Mouse (Mus musculus) heart, postnatal 10 days (tissue): ENCODE data around the gene Bpifb9a. TPM values are rescaled to one million over a fixed set of nuclear protein-coding genes. Genes with fewer than 3 reads are reported as not detected.
"Not testable (repeated sequence)": the region's sequence is repeated elsewhere in the genome, so short reads cannot be mapped to it uniquely, and the experiment has no call there.

Source experiments
- DNase-seq, 2 experiments: peaks; one replicate each; pipeline ENCODE4 v3.0.0; 2021
- intact Hi-C: fragments of 180-260 bp; cut with DNase I; formaldehyde crosslinking; loops from one replicate; pipeline ENCODE4 v1.15.1; 2025
- total RNA-seq, 2 experiments: library from RNA; stranded (reverse); gene quantifications; 2 replicates each; pipeline ENCODE4 v1.2.3; 2021

The Bpifb9a gene
- not detected for total RNA-seq

DNA sequence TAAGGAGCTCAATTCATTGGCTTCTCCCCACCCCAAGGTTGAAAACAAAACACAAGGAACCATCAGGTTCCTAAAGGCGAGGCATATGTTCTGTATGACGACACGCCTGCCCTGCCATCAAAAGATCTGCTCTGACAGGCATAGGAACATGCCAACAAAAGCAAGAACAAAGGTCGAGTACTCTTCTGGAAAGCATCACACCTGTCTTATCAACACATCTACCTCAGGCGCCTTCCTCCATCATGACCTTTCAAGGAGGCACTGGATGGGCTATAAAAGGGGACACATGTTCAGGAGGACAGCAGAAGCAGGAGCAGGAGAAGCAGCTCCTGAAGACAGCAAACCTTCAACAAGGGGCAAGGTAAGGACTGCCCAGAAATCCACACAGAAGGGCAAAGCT lies at the start of gene Bpifb9a:
TSS of gene Bpifb9a (plus strand) at position 301 of the 400 bp plus-strand sequence.
- DNase-seq, intact Hi-C loops: not testable (repeated sequence)

DNA sequence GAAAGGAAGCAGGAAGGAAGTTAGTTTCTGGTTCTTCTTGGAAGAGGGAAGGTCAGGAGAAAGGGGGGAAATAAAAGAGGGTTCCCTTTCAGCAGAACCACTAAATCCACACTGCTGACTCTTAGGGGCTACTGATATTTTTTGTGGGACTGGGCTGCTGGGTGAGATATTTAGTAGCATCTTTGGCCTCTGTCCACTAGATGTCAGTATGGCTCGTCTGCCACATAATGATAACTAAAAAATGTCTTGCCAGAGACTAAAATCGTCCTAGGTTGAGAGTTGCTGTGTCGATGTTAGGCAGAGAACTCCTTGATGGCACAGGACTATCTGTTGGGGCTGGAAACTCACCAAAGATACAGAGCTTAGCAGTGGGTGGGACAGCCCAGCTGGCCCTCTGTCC lies 48.5 kb upstream of the Bpifb9a start:
- DNase-seq = no peak
- intact Hi-C loops = no loop called here

DNA sequence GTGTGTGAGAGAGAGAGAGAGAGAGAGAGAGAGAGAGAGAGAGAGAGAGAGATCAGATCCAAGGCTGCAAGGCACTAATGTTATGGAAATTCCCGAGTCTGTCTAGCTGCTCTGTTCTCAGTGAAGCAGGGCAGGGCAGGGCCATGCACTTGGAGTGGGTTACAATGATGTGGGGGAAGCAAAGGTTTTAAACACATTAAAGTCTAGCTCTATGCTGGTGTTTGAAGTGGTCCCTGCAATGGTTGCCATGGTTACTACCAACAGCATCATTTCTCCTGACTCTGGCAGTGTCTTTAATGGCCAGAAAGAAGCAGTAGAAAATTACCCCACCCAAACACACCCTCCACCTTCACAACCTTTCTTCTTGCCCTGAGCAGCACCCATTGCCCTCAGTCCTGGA lies 46.5 kb upstream of the Bpifb9a start:
- intact Hi-C loops = no loop called here
- no peak for DNase-seq

DNA sequence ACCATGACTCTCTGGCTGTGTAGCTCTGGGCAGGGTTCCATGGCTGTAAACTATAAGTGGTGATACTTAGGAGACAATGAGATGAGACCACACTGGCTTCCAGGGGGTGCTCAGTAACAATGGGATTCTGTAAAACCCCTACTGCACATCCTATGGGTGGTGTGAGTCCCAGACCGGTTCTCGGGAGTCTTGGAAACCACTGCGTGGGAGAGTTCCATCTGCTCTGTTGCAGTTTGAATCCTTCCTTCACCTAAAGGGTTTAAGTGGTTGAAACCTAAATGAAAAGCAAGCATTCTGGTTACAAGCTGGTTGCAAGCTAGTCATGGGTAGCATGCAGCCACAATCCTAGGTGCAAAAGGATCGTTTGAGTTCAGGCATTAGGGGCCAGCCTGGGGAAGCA lies 45.8 kb upstream of the Bpifb9a start:
- intact Hi-C loops = no loop called here
- DNase-seq = no peak

DNA sequence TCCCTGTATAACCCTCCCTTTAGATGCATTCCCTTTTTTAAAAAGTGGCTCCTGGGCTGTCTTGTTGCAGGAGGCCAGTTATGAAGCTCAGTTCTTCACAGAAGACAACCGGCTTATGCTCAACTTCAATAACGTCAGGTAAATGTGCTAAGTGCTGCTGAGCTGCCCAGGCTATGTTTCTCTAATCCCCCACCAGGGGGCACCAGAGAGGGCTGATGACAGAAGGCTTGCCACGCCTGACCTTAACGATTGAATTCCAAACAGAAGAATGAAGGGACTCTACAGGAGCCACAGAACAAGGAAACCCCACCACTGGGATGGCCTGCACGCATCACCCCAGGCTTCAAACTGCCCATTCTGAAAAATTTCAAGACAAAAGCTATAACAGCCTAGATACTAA lies 42.5 kb upstream of the Bpifb9a start:
- intact Hi-C loops = loop anchor here (2.0 to 5.0 kb wide), 2 partner anchors 80 to 157 kb away; partner anchors contain the start of gene Cdk5rap1
- peak; percentile 76 to 88 for DNase-seq

DNA sequence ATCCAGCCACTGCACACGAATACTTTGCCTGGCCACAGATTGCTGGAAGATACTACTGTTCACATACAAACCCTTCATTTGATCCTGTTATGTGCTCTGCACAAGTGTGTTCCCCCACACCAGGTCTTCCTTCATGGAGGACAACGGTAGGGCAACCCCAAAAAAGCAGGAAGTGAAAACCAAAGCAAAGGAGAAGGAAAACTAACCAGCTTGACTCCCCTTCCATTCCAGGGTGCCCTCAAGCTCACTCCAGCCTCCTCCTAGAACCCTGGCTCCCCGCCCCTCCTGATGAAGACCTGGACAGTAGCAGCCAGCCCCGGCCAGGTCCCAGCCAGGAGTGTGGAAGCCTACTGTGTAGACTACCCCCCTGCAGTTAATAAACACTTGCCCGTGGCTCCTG lies 37.7 kb upstream of the Bpifb9a start:
- intact Hi-C loops = loop anchor here (5.0 kb wide), 1 partner anchor 152 kb away; the partner anchor contains the start of gene Cdk5rap1
- DNase-seq = no peak

DNA sequence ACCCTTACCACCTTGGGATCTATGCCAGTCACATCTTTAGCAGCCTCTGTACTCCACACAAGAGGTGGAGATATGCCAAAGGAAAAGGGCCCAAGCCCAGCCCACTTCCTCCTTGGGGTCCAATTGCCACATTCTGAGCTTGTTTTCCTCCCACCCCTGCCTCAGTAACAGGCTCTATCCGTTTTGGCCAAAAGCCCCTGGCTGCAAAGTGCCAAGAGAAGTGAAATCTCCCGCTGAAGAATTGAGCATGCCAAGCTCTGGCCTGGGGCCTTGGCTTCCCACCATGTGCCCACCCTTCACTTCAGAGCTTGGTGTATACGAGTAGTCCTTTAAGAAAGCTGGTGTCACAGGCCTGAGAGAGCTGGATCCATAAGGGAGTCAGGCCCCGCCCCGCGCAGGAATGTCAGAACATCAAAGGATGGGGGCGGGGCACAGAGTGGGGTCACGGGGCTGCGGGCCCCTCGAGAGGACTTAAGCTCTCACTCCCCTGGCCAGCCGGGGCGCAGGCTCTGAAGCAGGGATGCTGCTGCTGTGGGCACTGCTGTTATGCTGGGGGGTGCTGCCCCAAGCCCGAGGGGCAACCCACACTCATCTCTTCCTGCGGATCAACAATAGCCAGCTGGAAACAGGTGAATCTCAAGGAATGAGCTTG lies 34.3 kb upstream of the Bpifb9a start, which contains the start of gene Bpifb5:
TSS of gene Bpifb5 (plus strand) at position 478 of the 652 bp plus-strand sequence.
- intact Hi-C loops = no loop called here
- DNase-seq = peak; percentile 17 to 38

DNA sequence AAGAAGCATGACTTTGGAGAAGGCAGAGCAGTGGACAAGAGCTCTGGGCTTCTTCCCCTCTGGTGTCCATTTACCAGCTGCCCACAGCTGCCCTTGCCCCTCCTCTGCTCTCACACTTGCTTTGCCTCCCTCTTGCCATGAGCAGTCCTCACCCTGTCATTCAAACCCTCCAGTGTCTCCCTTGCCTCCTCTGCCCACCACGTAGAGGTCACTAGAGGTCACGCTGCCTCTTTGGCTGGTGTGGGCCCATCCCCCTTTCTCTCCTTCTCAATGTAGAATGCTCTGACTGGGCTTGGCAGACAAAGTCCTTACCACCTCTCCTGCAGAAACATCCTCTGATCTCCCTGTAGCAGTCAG lies 33.8 kb upstream of the Bpifb9a start:
- intact Hi-C loops = no loop called here
- no peak for DNase-seq

DNA sequence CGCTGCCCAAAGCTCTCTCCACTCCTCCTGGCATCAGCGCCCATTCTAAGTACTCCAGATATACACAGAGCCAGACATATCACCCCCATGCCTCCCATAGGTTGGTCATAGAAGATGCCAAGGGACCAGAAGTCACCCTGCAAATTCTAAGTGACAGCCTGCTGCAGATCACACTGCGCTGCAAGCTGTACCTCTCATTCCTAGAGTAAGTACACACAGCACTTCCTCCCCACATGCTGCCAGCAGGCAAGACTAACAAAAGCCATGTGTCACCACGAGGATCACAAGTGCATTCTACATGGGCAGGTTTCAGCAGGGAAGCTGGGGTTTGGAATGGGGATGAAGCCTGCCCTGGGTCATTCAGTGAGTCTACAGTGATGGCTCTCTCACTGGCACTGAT lies 30.7 kb upstream of the Bpifb9a start:
- no peak for DNase-seq

DNA sequence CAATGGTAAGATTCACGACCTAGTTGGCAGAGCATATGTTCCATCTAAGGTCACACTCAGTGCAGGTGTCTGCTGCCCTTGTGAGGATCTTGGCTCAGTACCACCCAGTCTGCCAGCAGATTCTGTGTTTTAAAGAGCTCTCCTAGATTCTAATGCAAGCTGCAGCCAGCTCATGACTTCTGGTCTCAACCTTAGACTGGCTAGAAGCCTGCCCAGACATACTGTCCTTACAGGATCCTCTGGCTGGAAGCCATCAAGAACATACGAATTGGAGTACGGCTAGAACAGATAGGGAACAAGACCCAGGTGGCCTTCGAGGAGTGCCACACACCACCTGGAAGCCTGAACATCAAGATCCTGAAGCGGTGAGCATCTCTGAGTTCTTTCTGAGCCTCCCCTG lies 29.8 kb upstream of the Bpifb9a start:
- no peak for DNase-seq
- intact Hi-C loops = no loop called here

More for the DNA sequence above, 30.7 kb upstream of the Bpifb9a start:
- intact Hi-C loops = no loop called here

DNA sequence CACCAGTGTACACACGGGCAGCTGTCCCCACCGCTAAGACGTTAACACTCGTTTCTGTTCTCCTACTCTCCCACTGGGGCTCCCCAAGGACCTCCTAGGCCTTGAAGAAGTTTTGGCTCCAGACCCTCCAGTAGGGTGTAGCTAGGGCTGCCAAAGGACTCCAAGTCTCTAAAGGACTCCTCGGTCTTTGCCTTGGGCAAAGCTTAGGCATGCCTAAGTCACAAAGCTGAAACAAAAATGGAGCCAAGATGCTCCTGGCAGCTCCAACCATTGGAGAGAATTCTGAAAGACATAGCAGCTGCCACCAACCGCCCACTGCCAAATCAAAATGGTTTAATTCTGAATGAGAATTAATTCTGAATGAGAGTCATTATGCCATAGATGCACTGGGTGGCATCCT lies 24.2 kb upstream of the Bpifb9a start:
- intact Hi-C loops = no loop called here
- no peak for DNase-seq

DNA sequence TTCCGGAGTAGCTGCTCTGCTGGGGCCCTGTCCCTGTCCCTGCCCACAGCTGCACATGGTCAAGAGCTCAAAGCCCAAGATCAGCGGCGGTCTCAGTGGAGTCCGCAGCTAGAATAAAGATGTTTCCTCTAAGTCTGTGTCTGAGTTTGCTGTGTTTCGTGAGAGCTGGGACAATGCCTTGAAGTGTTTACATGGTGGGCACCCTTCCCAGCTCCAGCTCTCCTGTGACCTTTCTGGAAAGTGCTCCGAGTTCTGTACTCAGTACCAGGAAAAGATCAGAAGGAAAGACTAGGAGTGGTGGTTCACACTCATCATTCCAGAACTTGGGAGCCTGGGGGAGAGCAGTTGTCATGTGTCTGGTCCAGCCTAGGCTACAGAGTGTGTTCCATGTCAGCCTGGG lies 16.9 kb upstream of the Bpifb9a start:
- intact Hi-C loops = no loop called here
- DNase-seq = no peak

DNA sequence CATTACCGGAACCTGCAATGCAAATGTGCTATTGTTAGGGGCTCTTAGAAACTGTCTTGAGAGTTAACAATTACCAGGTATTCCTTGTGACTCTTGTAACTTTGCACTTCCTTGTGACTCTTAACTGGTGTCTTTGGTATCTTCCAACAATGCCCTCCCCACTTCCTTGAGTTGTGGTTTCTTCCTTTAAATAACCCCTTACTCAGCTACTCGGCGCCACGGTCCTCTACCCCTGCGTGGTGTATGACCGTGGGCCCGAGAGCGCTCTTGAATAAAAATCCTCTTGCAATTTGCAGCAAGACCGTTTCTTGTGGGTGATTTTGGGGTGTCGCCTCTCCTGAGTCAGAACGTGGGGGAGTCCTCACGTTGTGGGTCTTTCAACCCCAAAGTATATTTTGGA lies 14.9 kb upstream of the Bpifb9a start:
- intact Hi-C loops = not testable (repeated sequence)

DNA sequence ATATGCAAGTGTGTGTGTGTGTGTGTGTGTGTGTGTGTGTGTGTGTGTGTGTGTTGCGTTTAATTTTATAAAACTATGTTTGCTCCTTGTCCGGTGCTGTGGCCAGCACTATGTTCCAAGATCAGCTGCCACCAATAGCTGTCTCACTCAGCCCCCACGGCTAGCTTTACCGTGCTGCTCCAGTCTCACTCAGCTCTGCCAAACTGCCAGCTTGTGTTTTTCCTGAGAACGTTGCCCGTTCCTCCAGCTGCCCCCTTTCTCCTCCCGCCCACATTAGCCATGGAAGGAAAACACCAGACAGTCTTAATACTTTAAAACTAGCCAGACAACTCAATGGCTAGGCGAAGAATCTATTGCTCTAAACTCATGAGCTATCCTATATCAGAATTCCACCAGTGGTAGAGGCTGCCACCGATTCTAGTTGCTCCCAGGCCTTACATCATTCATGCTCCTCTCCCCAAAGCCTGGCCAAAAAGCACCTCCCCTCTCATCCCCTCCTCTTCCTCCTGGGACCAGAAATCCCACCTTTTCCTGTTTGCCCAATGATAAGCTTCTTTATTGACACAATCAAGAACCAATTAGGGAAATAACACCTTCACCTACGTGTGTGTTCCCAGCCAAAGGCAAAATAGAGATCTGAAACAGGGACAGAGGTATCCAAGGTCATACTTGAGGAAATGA lies 14.2 kb upstream of the Bpifb9a start:
- no peak for DNase-seq
- intact Hi-C loops = no loop called here

More for the DNA sequence above, 14.9 kb upstream of the Bpifb9a start:
- DNase-seq = not testable (repeated sequence)

DNA sequence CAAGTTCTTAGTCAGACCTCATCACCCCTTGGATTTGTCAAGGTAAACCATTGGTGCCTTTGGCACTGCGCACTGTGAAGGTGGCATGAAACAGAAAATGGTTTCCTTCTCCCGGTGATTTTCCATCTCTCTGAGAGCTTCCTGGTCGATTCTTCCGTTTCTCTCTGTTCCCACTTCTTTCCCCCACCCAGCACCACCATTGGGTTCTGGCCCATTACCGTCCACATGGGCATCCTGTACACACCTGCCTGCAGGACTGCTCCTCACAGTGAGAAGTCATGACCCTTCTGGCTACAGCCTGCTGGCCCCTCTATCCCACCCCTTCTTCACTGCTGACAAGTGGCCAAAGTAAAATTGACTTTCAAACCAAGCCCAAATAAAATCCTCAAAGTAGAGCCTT lies 12.3 kb upstream of the Bpifb9a start:
- DNase-seq = no peak
- intact Hi-C loops = no loop called here

DNA sequence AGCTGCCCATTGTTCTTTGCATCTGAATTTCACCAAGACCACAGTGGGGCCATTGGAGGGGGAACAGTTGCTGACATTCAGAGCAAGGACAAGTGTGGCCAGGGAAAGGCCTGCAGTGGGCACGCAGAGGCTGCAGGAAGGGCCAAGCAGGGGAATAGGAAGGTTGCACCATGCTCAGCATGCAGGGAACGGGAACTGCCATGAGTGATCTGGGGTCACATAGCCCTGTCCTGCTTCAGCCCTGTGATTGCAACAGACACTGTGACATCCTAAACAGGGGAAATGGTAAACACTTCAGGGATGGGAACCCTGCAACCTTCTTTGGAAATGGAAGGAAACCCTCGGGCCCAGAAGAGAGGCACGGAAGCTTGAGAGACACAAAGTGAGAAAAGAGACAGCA lies 2.4 kb upstream of the Bpifb9a start:
- DNase-seq, intact Hi-C loops: not testable (repeated sequence)

DNA sequence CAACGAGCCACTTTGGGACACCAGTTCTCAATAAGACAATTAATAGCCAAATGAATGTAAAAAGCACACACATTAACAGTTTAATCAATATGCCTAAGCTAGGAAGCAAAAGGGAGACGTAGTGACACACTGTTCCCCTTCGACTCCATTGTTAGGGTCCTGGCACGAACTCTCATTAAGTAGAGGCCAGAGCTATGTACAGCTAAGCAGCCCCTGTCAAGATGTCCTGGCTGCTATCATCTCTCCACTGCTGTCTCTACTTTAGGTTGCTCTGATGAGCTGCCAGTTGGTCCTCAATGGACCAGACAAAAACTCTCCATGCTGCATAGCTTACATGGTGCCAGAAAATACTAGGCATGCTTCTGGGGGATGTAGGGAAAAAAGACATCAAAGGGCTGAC lies 1.9 kb upstream of the Bpifb9a start:
- intact Hi-C loops = no loop called here
- no peak for DNase-seq

DNA sequence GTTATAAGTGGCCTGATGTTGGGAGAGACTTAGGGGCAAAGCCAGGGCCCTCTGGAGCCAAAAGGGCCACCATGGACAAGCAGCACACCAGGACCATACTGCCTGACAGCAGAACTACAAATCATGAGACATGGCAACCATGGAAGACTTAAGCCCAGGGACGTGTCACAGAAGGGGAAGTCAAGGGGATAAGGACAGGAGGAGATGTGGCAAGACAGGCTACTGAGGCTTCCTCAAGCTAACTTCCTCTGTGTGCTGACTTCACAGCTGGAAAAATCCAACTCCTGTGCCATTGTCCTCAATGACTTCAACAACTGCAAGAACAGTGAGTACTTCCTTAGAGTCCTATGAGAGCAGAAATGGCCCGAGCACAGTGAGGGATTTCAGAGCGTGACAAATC lies 6.7 kb downstream of the Bpifb9a start:
- intact Hi-C loops, DNase-seq: not testable (repeated sequence)

DNA sequence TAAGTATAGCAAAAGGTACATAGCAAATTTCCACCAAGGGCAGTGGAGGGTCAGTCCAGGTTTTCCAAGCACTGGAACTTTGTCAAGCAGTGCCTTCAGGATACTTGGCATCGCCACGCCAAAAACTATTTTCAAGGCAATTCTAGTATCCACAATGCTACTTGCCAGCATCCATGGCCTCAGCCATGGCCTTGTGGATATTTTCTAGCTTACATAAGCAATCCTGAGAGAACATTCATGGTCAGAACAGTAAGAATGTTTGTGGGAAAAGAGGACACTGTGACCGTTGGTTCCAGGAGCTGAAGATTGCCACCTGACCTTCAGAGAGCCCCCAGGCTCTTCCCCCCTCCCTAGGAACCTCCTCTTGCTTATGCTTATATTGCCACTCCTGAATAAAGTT lies 34.2 kb downstream of the Bpifb9a start:
- intact Hi-C loops, DNase-seq: not testable (repeated sequence)

DNA sequence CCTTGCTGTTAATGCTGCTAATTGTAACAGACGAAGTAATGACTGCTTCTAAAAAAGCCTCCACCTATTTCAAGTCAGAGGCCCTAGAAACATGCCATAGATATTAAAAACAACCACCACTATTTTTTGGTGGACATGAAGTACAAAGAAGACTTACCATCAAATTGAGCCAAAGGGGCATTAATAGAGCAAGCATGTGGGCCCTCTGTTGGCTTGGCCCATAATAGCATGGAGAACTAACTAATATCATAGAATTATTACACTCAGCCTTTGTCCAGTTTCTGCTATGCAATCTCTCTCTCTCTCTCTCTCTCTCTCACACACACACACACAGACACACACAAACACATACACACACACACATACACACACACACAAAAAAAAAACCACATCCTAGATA lies 35.2 kb downstream of the Bpifb9a start:
- no peak for DNase-seq
- intact Hi-C loops = no loop called here

DNA sequence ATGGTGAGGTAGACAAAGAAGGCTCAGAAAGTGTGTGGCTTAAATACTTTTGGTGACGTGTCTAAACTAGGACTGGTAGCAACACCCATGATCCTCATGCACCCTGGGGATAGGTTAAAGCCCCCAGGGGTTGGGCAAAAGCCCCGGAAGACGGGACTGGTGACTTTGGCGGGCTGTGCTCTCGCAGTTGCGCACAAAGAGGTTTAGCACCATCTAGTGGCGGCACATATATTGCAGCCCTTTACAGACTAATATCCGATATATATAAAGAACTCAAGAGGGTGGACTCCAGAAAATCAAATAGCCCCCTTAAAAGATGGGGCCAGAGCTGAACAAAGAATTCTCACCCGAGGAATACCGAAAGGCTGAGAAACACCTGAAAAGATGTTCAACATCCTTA lies 37.1 kb downstream of the Bpifb9a start:
- intact Hi-C loops = loop anchor here (2.0 to 5.0 kb wide), 2 partner anchors 80 to 122 kb away; no protein-coding TSS in a partner anchor
- peak; percentile 46 to 63 for DNase-seq

DNA sequence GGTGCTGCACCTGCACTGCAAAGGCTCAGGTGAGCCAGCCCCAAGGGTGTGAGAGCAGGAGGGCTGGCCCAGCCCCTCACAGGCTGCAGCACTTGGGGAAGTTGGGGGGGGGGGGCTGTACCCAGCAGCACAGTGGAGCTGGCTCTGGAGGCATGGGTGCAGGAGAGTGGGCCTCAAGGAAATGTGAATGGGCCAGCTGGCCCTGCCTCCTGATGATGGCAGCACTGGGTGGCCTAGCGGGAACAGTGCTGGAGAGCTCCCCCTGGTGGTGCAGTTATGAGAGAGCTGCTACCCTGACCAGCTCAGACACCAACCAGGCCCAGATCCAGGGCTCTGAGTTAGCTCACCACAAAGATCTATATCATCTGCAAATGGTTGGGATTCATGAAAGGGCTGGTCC lies 42.8 kb downstream of the Bpifb9a start:
- DNase-seq = peak; percentile 48 to 72
- intact Hi-C loops = no loop called here
